Mouse (Mus musculus) liver, adult 2 months (tissue): ENCODE results near the gene Syt6. TPM values are rescaled to one million over a fixed set of nuclear protein-coding genes. Genes with fewer than 3 reads are reported as not detected.
"Not testable (repeated sequence)": the region's sequence is repeated elsewhere in the genome, so short reads cannot be mapped to it uniquely, and the experiment has no call there.

ENCODE experiments used
- DNase-seq: peaks from one replicate; pipeline ENCODE4 v3.0.0-alpha.2; 2011; ENCODE audit warnings: low read depth, low spot score; ENCODE audit errors: extremely low read depth
- H3K27ac ChIP-seq: fragments of 200-500 bp; replicated peaks from 2 replicates; pipeline ENCODE4 v1.5.1; 2012; ENCODE audit warnings: low read depth, mild to moderate bottlenecking, control low read depth, inconsistent platforms, low read length; ENCODE audit not compliant: insufficient read depth
- H3K27me3 ChIP-seq: fragments of 200-500 bp; 2 replicates; pipeline ENCODE4 v1.6.1; 2012; ENCODE audit warnings: mild to moderate bottlenecking, moderate library complexity, low read length, inconsistent platforms; ENCODE audit not compliant: control insufficient read depth, insufficient read depth
- H3K36me3 ChIP-seq: fragments of 200-500 bp; 2 replicates; pipeline ENCODE4 v1.6.1; 2012; ENCODE audit warnings: low read length, inconsistent platforms; ENCODE audit not compliant: control insufficient read depth, insufficient read depth
- H3K4me1 ChIP-seq: fragments of 200-500 bp; 2 replicates; pipeline ENCODE4 v1.6.1; 2011; ENCODE audit warnings: low read length; ENCODE audit not compliant: control insufficient read depth, insufficient read depth
- H3K4me3 ChIP-seq: fragments of 200-500 bp; 2 replicates; pipeline ENCODE4 v1.5.1; 2011; ENCODE audit warnings: low read depth, mild to moderate bottlenecking, control low read depth, low read length, moderate library complexity; ENCODE audit not compliant: insufficient read depth
- H3K79me2 ChIP-seq: fragments of 200-500 bp; 2 replicates; pipeline ENCODE4 v1.6.1; 2012; ENCODE audit warnings: inconsistent platforms, mild to moderate bottlenecking, low read length, moderate library complexity; ENCODE audit not compliant: control insufficient read depth, insufficient read depth
- H3K9ac ChIP-seq: fragments of 200-500 bp; 2 replicates; pipeline ENCODE4 v1.6.1; 2012; ENCODE audit warnings: low read depth, mild to moderate bottlenecking, control low read depth, inconsistent platforms, low read length
- CTCF ChIP-seq: fragments of 200-500 bp; IDR thresholded peaks from 2 replicates; pipeline ENCODE4 v1.5.1; 2011; ENCODE audit warnings: low read depth, low read length, control low read depth
- POLR2A ChIP-seq: fragments of 200-500 bp; IDR thresholded peaks from 2 replicates; pipeline ENCODE4 v1.6.1; 2011; ENCODE audit warnings: low read length, control low read depth; ENCODE audit not compliant: insufficient read depth; ENCODE audit errors: extremely low read depth
- WGBS: fragments of 180-500 bp; shearing (Covaris S2); methylation state at CpG from one replicate; pipeline ENCODE4 v1.1.7; 2018; 5-methylcytosine and 5-hydroxymethylcytosine counted together
- polyA plus RNA-seq: library from polyadenylated mRNA; depleted of rRNA; stranded (reverse); fragments of >200 nt; gene quantifications from 2 replicates; pipeline ENCODE4 v1.2.3, GENCODE M21; 2012
- total RNA-seq: library from RNA; depleted of rRNA; stranded (reverse); fragments of >200 nt; gene quantifications from 2 replicates; pipeline ENCODE4 v1.2.3, GENCODE M21; 2014

The Syt6 gene
- total and polyA plus RNA-seq, 2 experiments: not detected

DNA sequence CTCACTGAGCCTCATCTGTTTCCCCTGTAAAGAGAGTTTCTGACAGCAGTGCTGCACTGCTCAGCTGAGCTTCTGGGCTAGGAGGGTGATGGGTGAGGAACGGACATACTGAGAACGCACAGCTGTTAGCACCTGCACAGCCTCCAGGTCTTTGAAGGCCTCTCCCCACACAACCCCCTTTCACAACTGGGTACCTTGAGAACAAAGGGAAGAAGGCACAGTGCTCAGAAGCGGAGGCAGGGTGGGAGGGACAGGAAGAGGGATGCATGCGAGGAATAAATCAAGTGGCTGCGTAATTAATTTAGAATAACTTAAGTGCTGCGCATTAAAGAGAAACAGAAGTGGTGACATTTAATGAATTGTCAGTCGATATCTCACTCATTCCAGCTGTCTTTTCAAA, 66.3 kb downstream of the Syt6 start:
- no peak for DNase-seq
- Histone ChIP-seq H3K4me1 (no peaks in the 10 kb centered on the region), H3K79me2 (no peaks in the 10 kb centered on the region), H3K9ac (no peak overlapping the region), H3K36me3 (no peaks in the 10 kb centered on the region), H3K4me3 (no peak overlapping the region), H3K27me3 (no peaks in the 10 kb centered on the region), H3K27ac (no peak overlapping the region)
- WGBS: 74% methylated on average over 7 of the region's 7 CpGs
- no peak for TF ChIP-seq CTCF

DNA sequence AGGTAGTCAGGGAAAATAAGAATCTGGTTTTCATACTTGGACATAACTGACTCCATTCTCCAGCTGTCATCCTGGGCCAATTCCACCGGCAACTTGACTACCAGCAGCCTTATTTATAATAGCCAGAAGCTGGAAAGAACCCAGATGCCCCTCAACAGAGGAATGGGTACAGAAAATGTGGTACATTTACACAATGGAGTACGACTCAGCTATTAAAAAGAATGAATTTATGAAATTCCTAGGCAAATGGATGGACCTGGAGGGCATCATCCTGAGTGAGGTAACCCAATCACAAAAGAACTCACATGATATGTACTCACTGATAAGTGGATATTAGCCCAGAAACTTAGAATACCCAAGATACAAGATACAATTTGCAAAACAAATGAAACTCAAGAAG, 70.9 kb downstream of the Syt6 start, which contains the start of gene Atg4a-ps:
Gene Atg4a-ps (minus strand): TSS at position 101 of the 400 bp plus-strand sequence.
- H3K27me3 ChIP-seq, H3K9ac ChIP-seq, DNase-seq, H3K27ac ChIP-seq, H3K36me3 ChIP-seq, H3K79me2 ChIP-seq, H3K4me3 ChIP-seq, H3K4me1 ChIP-seq: not testable (repeated sequence)
- WGBS: 91% methylated on average over 2 of the region's 2 CpGs

DNA sequence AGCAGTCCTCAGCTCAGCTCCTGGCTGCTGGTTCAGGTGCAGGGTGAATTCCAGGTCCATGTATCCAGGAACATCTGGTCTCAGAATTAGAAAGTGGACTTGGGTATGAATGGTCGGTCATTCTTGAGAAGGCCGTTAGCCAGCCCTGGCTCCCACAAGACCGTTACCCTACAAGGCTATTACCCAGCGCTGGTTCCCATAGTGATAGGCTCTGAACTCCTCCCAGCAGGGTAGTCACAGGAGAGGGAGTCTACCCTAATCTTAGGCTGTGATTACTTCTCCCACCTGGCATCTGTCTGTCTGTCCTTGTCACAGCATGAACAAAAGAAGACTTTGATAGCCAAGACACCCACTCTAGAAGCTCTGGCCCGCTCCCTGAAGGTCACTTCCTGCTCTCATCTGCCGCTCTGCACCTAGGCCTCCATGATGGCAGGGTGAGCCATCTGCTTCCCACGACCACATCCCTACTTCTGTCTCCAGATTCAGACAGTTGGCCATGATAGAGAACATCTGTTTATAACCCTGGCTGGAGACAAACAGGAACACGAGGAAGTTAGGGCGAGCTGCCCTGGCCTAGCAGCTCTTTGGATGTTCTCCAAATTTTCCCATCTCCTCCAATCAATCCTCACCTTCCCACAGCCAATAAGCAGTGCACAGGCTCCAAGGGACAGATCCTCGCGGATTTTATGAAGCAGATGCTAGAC, 72.3 kb downstream of the Syt6 start:
- Histone ChIP-seq H3K9ac (no peak overlapping the region), H3K4me1 (no peaks in the 10 kb centered on the region), H3K4me3 (no peak overlapping the region), H3K79me2 (no peaks in the 10 kb centered on the region), H3K36me3 (no peaks in the 10 kb centered on the region), H3K27ac (no peak overlapping the region), H3K27me3 (no peaks in the 10 kb centered on the region)
- no peak for DNase-seq
- WGBS: 85% methylated on average over 11 of the region's 11 CpGs
- TF ChIP-seq CTCF: no peak
- TF ChIP-seq POLR2A: no peak

DNA sequence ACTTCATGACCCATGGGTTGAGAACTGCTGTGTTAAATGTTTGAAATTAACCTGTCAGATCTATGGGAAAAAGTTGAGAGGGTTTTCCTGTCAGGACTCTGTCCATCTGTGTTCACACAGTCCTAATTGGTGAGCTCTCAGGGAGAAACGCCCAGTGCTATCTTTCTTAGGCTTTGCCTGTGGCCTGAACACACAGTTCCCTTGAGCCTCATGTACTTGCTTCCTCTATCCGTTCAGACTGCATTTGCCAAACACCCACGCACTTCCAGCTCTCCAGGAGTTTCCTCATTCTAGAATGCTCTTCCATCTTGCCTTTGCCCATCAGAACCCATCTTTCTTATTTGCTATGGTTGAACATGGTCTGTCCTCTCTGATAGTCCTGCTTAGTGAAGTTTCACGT, 73.5 kb downstream of the Syt6 start:
- no peak for DNase-seq
- Histone ChIP-seq H3K27me3 (no peaks in the 10 kb centered on the region), H3K9ac (no peak overlapping the region), H3K36me3 (no peaks in the 10 kb centered on the region), H3K4me3 (no peak overlapping the region), H3K4me1 (no peaks in the 10 kb centered on the region), H3K79me2 (no peaks in the 10 kb centered on the region), H3K27ac (no peak overlapping the region)
- TF ChIP-seq POLR2A: no peak
- TF ChIP-seq CTCF: no peak
- WGBS: 80% methylated on average over 4 of the region's 4 CpGs

DNA sequence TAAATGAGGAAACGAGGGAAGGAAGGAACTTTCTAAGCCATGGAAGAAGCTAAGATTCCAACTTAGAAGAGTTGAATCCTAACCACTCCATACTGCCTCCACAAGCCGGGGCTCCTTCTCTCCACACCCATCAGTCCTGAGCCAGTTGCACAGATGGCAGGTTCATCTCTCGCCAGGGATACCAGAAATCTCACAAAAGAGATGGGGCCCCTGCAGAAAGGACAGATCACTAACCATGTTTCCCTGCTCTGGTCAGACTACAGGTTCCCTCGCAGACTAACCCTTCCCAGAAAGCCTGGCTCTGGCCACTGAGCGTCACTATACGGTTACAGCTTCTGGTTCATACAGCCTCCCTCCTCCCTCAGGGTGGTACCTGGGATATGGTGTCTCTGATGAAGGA, 74.7 kb downstream of the Syt6 start:
- Histone ChIP-seq H3K79me2 (no peaks in the 10 kb centered on the region), H3K36me3 (no peaks in the 10 kb centered on the region), H3K27ac (no peak overlapping the region), H3K4me1 (no peaks in the 10 kb centered on the region), H3K27me3 (no peaks in the 10 kb centered on the region), H3K4me3 (no peak overlapping the region), H3K9ac (no peak overlapping the region)
- WGBS: 90% methylated on average over 6 of the region's 6 CpGs
- TF ChIP-seq POLR2A (no peak), CTCF (no peak)
- no peak for DNase-seq

DNA sequence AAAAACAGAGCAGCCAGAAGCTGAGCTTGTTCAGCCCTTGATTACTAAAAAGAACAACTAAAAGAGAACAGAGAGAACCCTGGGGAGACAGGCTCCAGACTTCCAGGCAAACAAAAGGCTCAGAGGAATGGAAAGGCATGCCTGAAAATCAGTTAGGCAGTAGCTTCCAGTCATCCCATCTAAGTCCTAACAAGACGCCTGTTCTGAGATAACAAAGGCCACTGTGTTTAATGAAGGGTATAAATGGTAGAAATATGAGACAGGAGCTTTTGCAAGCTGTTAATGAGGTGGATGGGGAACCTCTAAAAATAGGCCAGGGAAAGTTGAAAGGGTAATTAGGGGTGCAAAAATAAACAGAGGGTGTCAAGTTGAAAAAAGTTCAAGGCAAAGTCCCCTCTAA, 75.4 kb downstream of the Syt6 start:
- no peaks in the 10 kb centered on the region for H3K36me3 ChIP-seq
- no peaks in the 10 kb centered on the region for H3K4me1 ChIP-seq
- no peak for TF ChIP-seq CTCF
- no peak for TF ChIP-seq POLR2A
- no peaks in the 10 kb centered on the region for H3K27me3 ChIP-seq
- 83% methylated on average over 1 of the region's 1 CpGs for WGBS
- DNase-seq: no peak
- H3K79me2 ChIP-seq: no peaks in the 10 kb centered on the region
- no peak overlapping the region for H3K9ac ChIP-seq
- H3K4me3 ChIP-seq: no peak overlapping the region
- H3K27ac ChIP-seq: no peak overlapping the region
